Mouse (Mus musculus): ENCODE data around the gene Sclt1.
"Not testable (repeated sequence)": the region's sequence is repeated elsewhere in the genome, so short reads cannot be mapped to it uniquely, and the experiment has no call there.

DNA sequence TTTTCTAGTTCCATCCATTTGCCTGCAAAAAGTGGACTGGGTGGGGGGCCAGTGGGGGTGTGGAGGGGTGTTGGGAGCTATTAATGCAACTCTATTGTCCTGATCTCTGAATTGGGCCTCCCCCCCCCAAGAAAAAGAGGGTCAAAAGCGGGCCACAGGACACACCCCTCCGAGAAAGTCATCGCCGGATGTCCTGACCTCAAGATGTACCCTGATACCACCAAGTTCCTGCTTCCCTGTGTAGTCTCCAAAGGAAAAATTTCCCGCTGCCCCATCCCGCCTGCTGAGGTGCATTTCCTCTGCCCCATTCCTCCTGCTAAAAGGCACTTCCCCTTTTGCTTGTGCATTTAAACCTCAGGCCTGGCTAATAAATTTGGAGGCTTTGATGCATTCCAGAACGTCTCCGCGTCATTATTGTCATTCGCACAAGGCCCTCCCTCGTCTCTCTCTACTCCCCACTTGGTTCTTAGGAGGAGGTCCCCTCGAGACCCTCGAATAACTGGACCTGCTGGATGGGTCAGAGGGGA lies 52.1 kb downstream of the Sclt1 start:
- not testable (repeated sequence) for TF ChIP-seq CTCF (IDR thresholded peaks at IDR 0.05); EP300 (IDR thresholded peaks at IDR 0.05; ENCODE audit: insufficient read depth, low read depth, low read length)

All from heart, adult 2 months (tissue).